Mouse (Mus musculus) limb, embryonic 14.5 days (tissue): Measurements from ENCODE around the gene Nt5m. TPM values are rescaled to one million over a fixed set of nuclear protein-coding genes. Genes with fewer than 3 reads are reported as not detected.
A peak's percentile ranks its signal among the peaks of the same experiment; 100 is the strongest.

ENCODE experiments used
- ATAC-seq: fragments of 200-750 bp; cut with Nextera tagmentation; 2 replicates; pipeline ENCODE4 v1.8.0; 2017; ENCODE audit warnings: low read depth, moderate number of reproducible peaks, moderate TSS enrichment; ENCODE audit not compliant: low FRiP score
- DNase-seq: peaks from one replicate; pipeline ENCODE4 v3.0.0-alpha.2; 2015; ENCODE audit warnings: low spot score
- H3K27ac ChIP-seq: fragments of 300-500 bp; sonication (generic); replicated peaks from 2 replicates; pipeline ENCODE4 v1.5.1; 2014; ENCODE audit warnings: low read depth, mild to moderate bottlenecking, low read length, moderate library complexity, mixed read lengths
- H3K27me3 ChIP-seq: fragments of 300-500 bp; sonication (generic); 2 replicates; pipeline ENCODE4 v1.6.1; 2014; ENCODE audit warnings: low read length, mixed read lengths; ENCODE audit not compliant: control insufficient read depth, insufficient read depth
- H3K36me3 ChIP-seq: fragments of 300-500 bp; sonication (generic); 2 replicates; pipeline ENCODE4 v1.6.1; 2014; ENCODE audit warnings: mild to moderate bottlenecking, low read length, moderate library complexity, mixed read lengths; ENCODE audit not compliant: control insufficient read depth, insufficient read depth
- H3K4me1 ChIP-seq: fragments of 300-500 bp; sonication (generic); 2 replicates; pipeline ENCODE4 v1.6.1; 2014; ENCODE audit warnings: antibody characterized with exemption, low read length, mixed read lengths; ENCODE audit not compliant: control insufficient read depth, insufficient read depth
- H3K4me2 ChIP-seq: fragments of 300-500 bp; sonication (generic); replicated peaks from 2 replicates; pipeline ENCODE4 v1.6.1; 2014; ENCODE audit warnings: low read depth, mild to moderate bottlenecking, low read length, moderate library complexity; ENCODE audit not compliant: severe bottlenecking
- H3K4me3 ChIP-seq: fragments of 300-500 bp; sonication (generic); replicated peaks from 2 replicates; pipeline ENCODE4 v1.5.1; 2014; ENCODE audit warnings: low read length
- H3K9ac ChIP-seq: fragments of 300-500 bp; sonication (generic); 2 replicates; pipeline ENCODE4 v1.6.1; 2014; ENCODE audit warnings: mild to moderate bottlenecking, low read depth, low read length, moderate library complexity; ENCODE audit not compliant: severe bottlenecking
- H3K9me3 ChIP-seq: fragments of 300-500 bp; sonication (generic); 2 replicates; pipeline ENCODE4 v1.6.1; 2016; ENCODE audit warnings: low read length; ENCODE audit not compliant: control insufficient read depth
- POLR2A ChIP-seq: fragments of 200-500 bp; IDR thresholded peaks from 2 replicates; pipeline ENCODE4 v1.8.0; 2012; ENCODE audit warnings: inconsistent platforms, mild to moderate bottlenecking, moderate library complexity, borderline replicate concordance; ENCODE audit not compliant: insufficient read depth, insufficient read length; ENCODE audit errors: extremely low read depth
- WGBS: fragments of 180-500 bp; shearing (Covaris S2); extraction: QIAGEN DNeasy Blood & Tissue Kit; methylation state at CpG from one replicate; pipeline ENCODE4 v1.1.7; 2014; 5-methylcytosine and 5-hydroxymethylcytosine counted together
- polyA plus RNA-seq, 2 experiments: library from polyadenylated mRNA; depleted of rRNA in 1 of 2; stranded (reverse) in 1 of 2; unstranded in 1 of 2; fragments of >200 nt; fragmentation: Nextera tagmentation in 1 of 2; extraction: Ambion mirVana in 1 of 2; gene quantifications; 2 replicates each; pipeline versions ENCODE4 v1.2.1 to v1.2.3; 2012 to 2014

Nt5m gene
- polyA plus RNA-seq, 2 experiments: 39.7 to 41.9 TPM

GRCm38 (mm10) chr11:59804409-59805110 is 34.7 kb upstream of the Nt5m start:
- Histone ChIP-seq H3K4me1 (peaks cover 8% of the 10 kb centered on the region), H3K27me3 (no peaks in the 10 kb centered on the region), H3K9me3 (no peaks in the 10 kb centered on the region), H3K9ac (no peak overlapping the region), H3K4me3 (no peak overlapping the region), H3K36me3 (peaks cover 83% of the 10 kb centered on the region), H3K4me2 (no peak overlapping the region), H3K27ac (no peak overlapping the region)
- 90% methylated on average over 22 of the region's 22 CpGs for WGBS
- no peak for TF ChIP-seq POLR2A
- ATAC-seq: no peak
- no peak for DNase-seq

GRCm38 (mm10) chr11:59805256-59805655 is 34.0 kb upstream of the Nt5m start:
- H3K4me2 ChIP-seq: no peak overlapping the region
- H3K4me3 ChIP-seq: no peak overlapping the region
- ATAC-seq (no peak), DNase-seq (no peak)
- peaks cover 8% of the 10 kb centered on the region for H3K4me1 ChIP-seq
- TF ChIP-seq POLR2A: no peak
- peaks cover 77% of the 10 kb centered on the region for H3K36me3 ChIP-seq
- no peaks in the 10 kb centered on the region for H3K9me3 ChIP-seq
- H3K9ac ChIP-seq: no peak overlapping the region
- WGBS: 85% methylated on average over 1 of the region's 1 CpGs
- H3K27me3 ChIP-seq: no peaks in the 10 kb centered on the region
- H3K27ac ChIP-seq: no peak overlapping the region

DNA sequence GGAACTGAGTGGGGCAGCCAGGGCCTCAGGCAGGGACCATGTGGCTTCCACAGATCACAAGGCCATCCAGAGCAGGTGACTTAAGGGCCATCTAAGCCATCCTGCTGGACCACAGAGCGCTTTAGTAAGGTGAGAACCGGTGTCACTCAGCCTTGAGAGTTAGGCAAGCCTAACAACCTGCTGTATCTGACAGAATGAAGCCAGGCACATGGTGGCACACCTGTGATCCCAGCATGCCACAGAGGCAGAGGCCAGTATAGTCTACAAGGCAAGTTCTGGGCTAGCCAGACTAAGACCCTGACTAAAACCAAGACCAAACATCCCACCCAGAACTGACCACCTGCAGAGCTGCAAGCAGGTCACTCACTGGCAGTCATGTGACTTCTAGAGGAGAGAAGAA is 33.6 kb upstream of the Nt5m start:
- peaks cover 8% of the 10 kb centered on the region for H3K4me1 ChIP-seq
- H3K36me3 ChIP-seq: peaks cover 73% of the 10 kb centered on the region
- TF ChIP-seq POLR2A: no peak

GRCm38 (mm10) chr11:59808170-59808960 is 30.9 kb upstream of the Nt5m start:
- DNase-seq (no peak), ATAC-seq (no peak)
- no peak overlapping the region for H3K27ac ChIP-seq
- H3K36me3 ChIP-seq: peaks cover 46% of the 10 kb centered on the region
- no peak for TF ChIP-seq POLR2A
- 69% methylated on average over 14 of the region's 14 CpGs for WGBS
- H3K4me3 ChIP-seq: peak overlapping the region; percentile 80
- H3K27me3 ChIP-seq: no peaks in the 10 kb centered on the region
- peak overlapping the region; percentile 72 for H3K4me2 ChIP-seq
- no peaks in the 10 kb centered on the region for H3K9me3 ChIP-seq
- H3K9ac ChIP-seq: peak overlapping the region; percentile 98
- H3K4me1 ChIP-seq: peaks cover 8% of the 10 kb centered on the region

More for the DNA sequence above, 33.6 kb upstream of the Nt5m start:
- no peak overlapping the region for H3K4me3 ChIP-seq
- H3K4me2 ChIP-seq: no peak overlapping the region
- H3K9me3 ChIP-seq: no peaks in the 10 kb centered on the region
- ATAC-seq: no peak
- H3K9ac ChIP-seq: no peak overlapping the region
- H3K27ac ChIP-seq: no peak overlapping the region
- DNase-seq: no peak
- H3K27me3 ChIP-seq: no peaks in the 10 kb centered on the region
- WGBS: 92% methylated on average over 2 of the region's 2 CpGs

- DNase-seq (peak; percentile 38), ATAC-seq (peak; percentile 1; the same call in 1 of the 2 replicates)
- Histone ChIP-seq H3K27me3 (no peaks in the 10 kb centered on the region), H3K4me2 (peak overlapping the region; percentile 72), H3K27ac (peak overlapping the region; percentile 100), H3K4me3 (peak overlapping the region; percentile 80), H3K36me3 (peaks cover 38% of the 10 kb centered on the region), H3K4me1 (peaks cover 8% of the 10 kb centered on the region), H3K9me3 (no peaks in the 10 kb centered on the region), H3K9ac (peak overlapping the region; percentile 98)
- TF ChIP-seq POLR2A: no peak
- WGBS: under 1% methylated on average over 15 of the region's 15 CpGs
Measured at GRCm38 (mm10) chr11:59809071-59809669, 30.1 kb upstream of the Nt5m start.
